Mouse (Mus musculus): Measurements from ENCODE around the gene Ap1g2. TPM values are rescaled to one million over a fixed set of nuclear protein-coding genes. Genes with fewer than 3 reads are reported as not detected.
A peak's percentile ranks its signal among the peaks of the same experiment; 100 is the strongest.

The Ap1g2 gene
- polyA plus RNA-seq, 1 experiment, result 28.2 TPM

DNA sequence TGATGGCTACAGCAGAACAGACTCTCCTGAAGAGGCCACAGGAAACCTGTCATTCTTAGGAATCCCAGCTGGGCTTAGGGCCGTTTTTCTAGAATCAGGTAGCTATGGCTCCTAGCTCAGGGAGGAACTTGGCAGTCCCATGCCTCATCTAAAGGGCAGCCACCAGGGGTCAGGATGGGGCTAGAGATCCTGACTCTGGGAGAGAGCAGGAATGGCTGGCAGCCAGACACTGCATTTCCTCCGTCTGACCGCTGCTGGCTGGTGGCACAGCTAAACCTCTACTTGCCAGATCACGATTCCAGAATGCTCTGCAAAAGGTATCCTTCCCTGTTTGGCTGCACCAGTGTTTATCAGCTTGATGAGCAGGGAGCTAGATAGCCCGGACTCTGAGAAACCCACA, 15.6 kb upstream of the Ap1g2 start:
- H3K27ac ChIP-seq (ENCODE audit: insufficient read depth, low read depth, low read length), result no peak overlapping the region
- H3K4me3 ChIP-seq (ENCODE audit: insufficient read depth, low read depth, low read length), result no peak overlapping the region
- DNase-seq, result peak; percentile 87
- H3K27me3 ChIP-seq (replicated peaks; ENCODE audit: control insufficient read depth, insufficient read depth, low read length), result no peaks in the 10 kb centered on the region
- no peaks in the 10 kb centered on the region for H3K36me3 ChIP-seq (ENCODE audit: control insufficient read depth, insufficient read depth, low read length)
- TF ChIP-seq POLR2A (IDR thresholded peaks at IDR 0.05; ENCODE audit: low read depth, low read length) (no peak), CTCF (conservative IDR thresholded peaks at IDR 0.05; ENCODE audit: insufficient read depth, insufficient read length, low read depth, low read length) (peak; percentile 96)
- no peaks in the 10 kb centered on the region for H3K4me1 ChIP-seq (ENCODE audit: control insufficient read depth, insufficient read depth, low read length)
- 4% methylated on average over 5 of the region's 5 CpGs for WGBS

DNA sequence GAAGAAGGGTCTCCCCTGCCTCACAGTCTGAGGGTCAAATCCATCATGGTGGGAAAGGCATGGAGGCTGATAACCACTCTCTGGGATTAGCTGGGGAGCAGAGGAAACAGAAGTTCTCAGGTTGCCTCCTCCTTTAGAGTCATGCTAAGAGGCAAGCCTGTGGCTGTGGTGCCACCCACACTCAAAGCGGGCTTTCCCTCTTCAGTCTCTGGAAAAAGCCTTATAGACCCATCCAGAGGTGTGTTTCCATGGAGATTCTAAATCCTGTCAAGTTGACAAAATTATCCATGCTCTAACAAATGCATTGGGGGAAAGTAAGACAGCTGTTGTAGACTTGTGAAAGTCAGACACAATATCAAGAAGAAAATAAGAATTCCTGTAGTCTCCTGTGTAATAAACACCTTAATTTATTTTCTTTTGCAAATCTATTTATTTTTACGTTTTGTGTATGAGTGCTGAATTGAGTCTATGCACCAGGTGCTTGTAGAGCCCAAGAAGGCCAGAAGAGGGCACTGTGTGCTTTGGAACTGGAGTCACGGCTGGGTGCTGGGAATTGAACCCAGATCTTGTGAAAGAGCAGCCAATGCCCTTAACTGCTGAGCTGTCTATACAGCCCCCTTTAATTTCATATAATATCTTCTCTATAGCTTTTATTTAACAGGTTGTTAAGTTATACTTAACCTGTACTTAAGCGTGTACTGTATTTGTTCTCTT, 13.2 kb upstream of the Ap1g2 start:
- WGBS, result 85% methylated on average over 4 of the region's 4 CpGs
- H3K27ac ChIP-seq (ENCODE audit: insufficient read depth, low read depth, low read length), result no peak overlapping the region
- H3K27me3 ChIP-seq (replicated peaks; ENCODE audit: control insufficient read depth, insufficient read depth, low read length), result no peaks in the 10 kb centered on the region; the same call in 1 of the 2 replicates
- no peak overlapping the region for H3K4me3 ChIP-seq (ENCODE audit: insufficient read depth, low read depth, low read length)
- 0 out of 2 replicates have a peak, but pooled peaks cover under 1% of the 10 kb centered on the region for H3K4me1 ChIP-seq (ENCODE audit: control insufficient read depth, insufficient read depth, low read length)
- no peaks in the 10 kb centered on the region for H3K36me3 ChIP-seq (ENCODE audit: control insufficient read depth, insufficient read depth, low read length)
- TF ChIP-seq POLR2A (IDR thresholded peaks at IDR 0.05; ENCODE audit: low read depth, low read length) (no peak), CTCF (conservative IDR thresholded peaks at IDR 0.05; ENCODE audit: insufficient read depth, insufficient read length, low read depth, low read length) (peak; percentile 52)
- DNase-seq, result no peak

DNA sequence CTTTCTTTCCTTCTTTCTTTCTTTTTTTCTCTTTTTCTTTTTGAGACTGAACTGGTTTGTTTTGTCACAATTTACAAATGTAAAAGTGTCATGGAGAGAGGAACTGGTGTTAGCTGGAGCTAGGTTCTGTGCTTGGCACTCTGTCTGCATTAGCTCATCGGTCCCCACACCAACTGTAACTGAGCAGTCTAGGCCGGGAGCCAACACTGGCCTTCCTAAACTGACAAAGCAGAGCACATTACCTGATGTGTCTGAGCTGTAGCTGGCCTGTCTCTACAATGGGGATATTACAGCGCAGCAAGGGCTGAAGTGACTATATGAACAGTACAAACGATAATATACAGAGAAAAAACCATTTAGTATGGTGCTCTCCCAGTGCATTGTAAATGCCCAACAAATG, 12.5 kb upstream of the Ap1g2 start:
- no peak for DNase-seq
- WGBS, result 83% methylated on average over 4 of the region's 4 CpGs

DNA sequence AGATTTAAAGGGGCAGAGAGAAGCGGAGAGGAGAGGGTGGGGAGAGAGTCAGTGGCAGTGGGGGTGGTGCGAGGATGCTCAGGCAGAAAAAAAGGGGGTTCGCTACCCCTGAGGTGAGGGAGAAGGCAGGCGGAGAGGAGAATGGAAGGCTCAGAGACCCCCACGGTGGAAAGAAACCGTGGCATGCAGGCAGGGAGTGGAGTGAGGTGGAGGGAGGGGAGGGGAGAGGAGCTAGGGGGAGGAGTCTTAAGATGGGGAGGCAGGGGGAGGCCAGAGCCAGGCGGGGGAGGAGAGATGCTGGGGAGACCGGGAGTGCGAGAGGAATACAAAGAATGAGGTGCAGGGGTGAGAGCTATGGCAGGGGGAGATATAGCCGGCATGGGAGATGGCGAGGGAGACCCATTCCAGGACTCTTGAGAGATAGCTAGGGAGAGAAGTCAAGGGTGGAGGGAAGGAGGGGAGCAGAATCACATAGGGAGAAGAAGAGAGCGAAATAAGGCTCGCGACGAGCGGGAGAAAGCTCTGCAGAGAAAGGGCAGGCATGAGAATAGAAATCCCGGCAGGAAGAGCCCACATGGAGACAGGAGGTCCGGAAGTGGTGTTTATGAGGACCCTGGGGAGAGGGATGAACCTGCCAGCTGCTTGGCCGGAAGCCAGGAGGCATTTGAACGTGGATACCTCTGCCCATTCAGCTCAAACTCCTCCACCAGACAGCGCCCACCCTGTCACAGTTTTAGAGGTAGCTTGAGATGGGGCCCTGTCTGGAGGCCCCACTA, 10.2 kb upstream of the Ap1g2 start, which contains the start of gene Jph4:
Jph4 (minus strand) TSS at position 511 of the 776 bp plus-strand sequence.
- Histone ChIP-seq H3K4me3 (ENCODE audit: insufficient read depth, low read depth, low read length) (no peak within 1 kb of the TSS), H3K27me3 (replicated peaks; ENCODE audit: control insufficient read depth, insufficient read depth, low read length) (no peaks in the 10 kb centered on the region; the same call in 1 of the 2 replicates), H3K4me1 (ENCODE audit: control insufficient read depth, insufficient read depth, low read length) (0 out of 2 replicates have a peak, but pooled peaks cover 4% of the 10 kb centered on the region), H3K27ac (ENCODE audit: insufficient read depth, low read depth, low read length) (no peak within 1 kb of the TSS), H3K36me3 (ENCODE audit: control insufficient read depth, insufficient read depth, low read length) (no peaks in the 10 kb centered on the region)
- no peak for DNase-seq
- WGBS, result 16% methylated on average over 21 of the region's 21 CpGs
- TF ChIP-seq POLR2A (IDR thresholded peaks at IDR 0.05; ENCODE audit: low read depth, low read length) (no peak), CTCF (conservative IDR thresholded peaks at IDR 0.05; ENCODE audit: insufficient read depth, insufficient read length, low read depth, low read length) (no peak)

More for the DNA sequence above, 12.5 kb upstream of the Ap1g2 start:
- Histone ChIP-seq H3K36me3 (ENCODE audit: control insufficient read depth, insufficient read depth, low read length) (no peaks in the 10 kb centered on the region), H3K27ac (ENCODE audit: insufficient read depth, low read depth, low read length) (no peak overlapping the region), H3K4me1 (ENCODE audit: control insufficient read depth, insufficient read depth, low read length) (0 out of 2 replicates have a peak, but pooled peaks cover 4% of the 10 kb centered on the region), H3K27me3 (replicated peaks; ENCODE audit: control insufficient read depth, insufficient read depth, low read length) (no peaks in the 10 kb centered on the region; the same call in 1 of the 2 replicates), H3K4me3 (ENCODE audit: insufficient read depth, low read depth, low read length) (no peak overlapping the region)
- TF ChIP-seq POLR2A (IDR thresholded peaks at IDR 0.05; ENCODE audit: low read depth, low read length) (no peak), CTCF (conservative IDR thresholded peaks at IDR 0.05; ENCODE audit: insufficient read depth, insufficient read length, low read depth, low read length) (no peak)

DNA sequence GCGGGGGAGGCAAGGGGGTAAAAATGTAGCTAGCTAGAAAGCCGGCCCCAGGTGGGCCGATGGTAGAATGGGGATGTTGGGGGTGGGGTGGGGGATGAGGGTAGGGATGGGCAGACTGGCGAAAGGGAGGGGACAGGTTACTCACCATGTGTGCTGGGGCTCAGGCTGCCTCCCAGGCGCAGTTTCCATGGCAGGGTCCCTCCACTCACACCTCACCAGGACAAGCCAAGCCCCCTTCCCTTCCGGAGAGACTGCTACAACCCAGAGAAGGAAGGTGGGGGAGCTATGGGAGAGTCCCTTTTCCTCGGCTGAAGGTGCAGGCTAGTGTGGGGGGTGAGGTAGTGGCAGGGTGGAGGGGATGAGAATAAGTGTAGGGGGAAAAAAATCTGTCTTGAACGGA, 9.5 kb upstream of the Ap1g2 start:
- WGBS, result 4% methylated on average over 8 of the region's 8 CpGs
- H3K4me3 ChIP-seq (ENCODE audit: insufficient read depth, low read depth, low read length), result no peak overlapping the region
- 0 out of 2 replicates have a peak, but pooled peaks cover 4% of the 10 kb centered on the region for H3K4me1 ChIP-seq (ENCODE audit: control insufficient read depth, insufficient read depth, low read length)
- DNase-seq, result no peak
- no peaks in the 10 kb centered on the region for H3K36me3 ChIP-seq (ENCODE audit: control insufficient read depth, insufficient read depth, low read length)
- TF ChIP-seq POLR2A (IDR thresholded peaks at IDR 0.05; ENCODE audit: low read depth, low read length) (no peak), CTCF (conservative IDR thresholded peaks at IDR 0.05; ENCODE audit: insufficient read depth, insufficient read length, low read depth, low read length) (no peak)
- H3K27me3 ChIP-seq (replicated peaks; ENCODE audit: control insufficient read depth, insufficient read depth, low read length), result no peaks in the 10 kb centered on the region; the same call in 1 of the 2 replicates
- no peak overlapping the region for H3K27ac ChIP-seq (ENCODE audit: insufficient read depth, low read depth, low read length)

DNA sequence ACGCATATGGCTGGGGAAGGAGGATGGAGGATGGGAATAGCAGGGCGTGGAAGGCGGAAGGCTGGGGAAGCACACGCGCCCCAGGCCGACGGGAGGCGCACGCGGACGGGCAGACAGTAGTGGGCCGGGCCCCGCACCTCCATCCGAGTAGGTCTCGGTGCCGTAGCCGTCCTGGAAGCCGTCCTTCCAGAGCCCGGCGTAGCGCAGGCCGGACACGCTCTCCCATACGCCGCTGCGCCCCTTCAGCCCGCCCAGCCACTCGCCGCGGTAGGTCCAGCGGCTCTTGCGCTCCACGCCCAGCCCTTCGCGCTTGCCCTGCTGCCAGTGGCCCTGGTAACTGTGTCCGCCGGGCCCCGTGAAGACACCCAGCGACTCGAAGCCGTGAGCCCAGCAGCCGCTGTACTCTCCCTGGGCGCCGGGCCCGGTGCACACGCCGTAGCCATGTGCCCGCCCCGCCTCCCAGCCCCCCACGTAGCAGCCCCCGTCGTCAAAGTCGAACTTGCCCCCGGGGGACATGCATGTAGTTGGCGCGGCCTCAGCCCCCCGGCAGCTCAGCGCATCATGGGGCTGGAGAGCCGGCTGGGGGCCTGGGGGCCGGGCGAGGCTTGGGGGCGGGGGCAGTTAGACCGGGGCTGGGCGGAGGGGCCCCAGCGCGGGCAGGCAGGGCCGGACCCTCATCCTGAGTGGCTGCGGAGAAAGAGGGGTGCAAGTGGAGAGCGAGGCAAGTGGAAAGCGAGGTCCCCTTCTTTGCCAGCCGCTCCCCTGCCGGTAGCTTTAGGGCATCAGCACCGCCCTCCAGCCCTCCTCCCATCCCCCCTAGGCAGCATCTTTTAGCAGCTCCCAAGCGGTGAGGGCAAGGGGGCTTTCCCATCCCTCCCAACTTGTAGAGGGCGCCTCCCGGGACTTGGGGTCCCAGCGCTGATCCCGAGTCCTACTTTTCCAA, 8.6 kb upstream of the Ap1g2 start:
- TF ChIP-seq POLR2A (IDR thresholded peaks at IDR 0.05; ENCODE audit: low read depth, low read length) (no peak), CTCF (conservative IDR thresholded peaks at IDR 0.05; ENCODE audit: insufficient read depth, insufficient read length, low read depth, low read length) (no peak)
- Histone ChIP-seq H3K4me1 (ENCODE audit: control insufficient read depth, insufficient read depth, low read length) (0 out of 2 replicates have a peak, but pooled peaks cover 4% of the 10 kb centered on the region), H3K27me3 (replicated peaks; ENCODE audit: control insufficient read depth, insufficient read depth, low read length) (no peaks in the 10 kb centered on the region; the same call in 1 of the 2 replicates), H3K27ac (ENCODE audit: insufficient read depth, low read depth, low read length) (no peak overlapping the region), H3K4me3 (ENCODE audit: insufficient read depth, low read depth, low read length) (peak overlapping the region; percentile 61), H3K36me3 (ENCODE audit: control insufficient read depth, insufficient read depth, low read length) (no peaks in the 10 kb centered on the region)
- WGBS, result under 1% methylated on average over 73 of the region's 78 CpGs
- DNase-seq, result peak; percentile 42
